Mouse (Mus musculus): Measurements from ENCODE around the gene Nmur1.
"Not testable (repeated sequence)": the region's sequence is repeated elsewhere in the genome, so short reads cannot be mapped to it uniquely, and the experiment has no call there.

Nmur1 gene

DNA sequence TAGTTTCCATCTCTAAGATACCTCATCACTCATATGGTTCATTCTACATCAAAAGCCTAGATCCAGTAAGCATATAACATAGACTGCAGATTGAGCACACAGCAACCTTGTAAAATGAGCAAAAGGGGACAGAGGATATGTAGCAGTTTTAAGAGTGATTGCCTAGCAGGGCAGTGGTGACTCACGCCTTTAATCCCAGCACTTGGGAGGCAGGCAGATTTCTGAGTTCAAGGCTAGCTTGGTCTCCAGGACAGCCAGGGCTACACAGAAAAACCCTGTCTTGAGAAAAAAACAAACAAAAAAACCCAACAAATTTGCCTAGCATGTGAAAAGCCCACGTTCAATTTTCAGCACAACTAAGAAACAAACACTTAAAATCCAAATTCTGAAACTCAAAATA is 71.8 kb downstream of the Nmur1 start:
- no peak for DNase-seq

DNA sequence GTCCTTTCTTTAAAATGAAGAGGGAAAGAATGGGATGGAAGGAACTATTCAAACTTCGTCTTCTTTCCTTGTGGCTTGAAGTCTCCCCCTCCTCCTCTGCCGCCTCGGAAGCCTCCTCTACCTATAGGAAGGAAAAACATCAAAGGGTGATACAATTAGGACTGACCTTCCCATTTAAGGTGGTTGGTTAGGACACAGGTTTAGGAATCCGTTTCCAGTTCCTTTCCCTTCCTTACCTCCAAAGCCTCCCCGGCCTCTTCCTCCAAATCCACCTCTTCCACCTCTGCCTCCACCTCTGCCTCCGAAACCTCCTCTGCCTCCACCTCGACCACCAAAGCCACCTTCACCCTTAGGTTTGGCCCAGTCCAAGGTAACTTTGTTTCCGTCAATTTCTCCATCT is 75.5 kb downstream of the Nmur1 start:
- DNase-seq, result no peak

DNA sequence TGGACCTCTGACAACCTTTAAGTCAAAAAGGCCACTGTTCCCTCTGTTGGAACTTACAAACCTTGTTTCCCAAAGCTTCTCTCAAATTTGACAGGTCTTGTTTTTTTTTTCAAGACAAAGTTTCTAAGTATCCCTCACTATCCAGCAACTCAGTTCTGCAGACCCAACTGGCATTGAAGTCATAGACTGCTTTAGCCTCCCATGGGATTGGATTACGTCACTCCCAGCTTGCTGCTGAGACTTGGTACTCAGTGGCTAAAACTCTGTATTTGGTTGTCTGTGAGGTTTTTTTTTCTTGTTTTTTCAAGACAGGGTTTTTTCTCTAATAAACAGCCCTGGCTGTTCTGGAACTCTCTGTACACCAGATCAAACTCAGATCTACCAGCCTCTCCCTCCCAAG is 76.3 kb downstream of the Nmur1 start:
- DNase-seq, result no peak

DNA sequence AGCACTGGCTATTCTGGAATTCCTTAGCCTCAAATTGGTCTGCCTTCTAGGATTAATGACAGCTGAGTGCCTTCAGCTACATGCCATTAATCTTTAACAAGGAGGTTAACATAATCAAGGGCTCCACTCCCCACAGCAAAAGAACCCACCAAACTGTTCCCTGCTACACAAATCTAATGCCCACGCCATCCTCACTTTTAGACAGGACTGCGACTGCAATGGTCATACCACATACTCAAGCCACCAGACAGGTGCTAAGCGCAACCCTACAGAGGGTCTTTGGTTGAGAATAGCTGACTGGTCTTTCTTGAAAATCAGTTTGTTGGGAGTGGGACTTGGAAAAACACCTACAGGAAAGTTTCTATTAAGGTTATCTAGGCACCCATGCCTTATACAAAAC is 76.8 kb downstream of the Nmur1 start:
- DNase-seq, result no peak

DNA sequence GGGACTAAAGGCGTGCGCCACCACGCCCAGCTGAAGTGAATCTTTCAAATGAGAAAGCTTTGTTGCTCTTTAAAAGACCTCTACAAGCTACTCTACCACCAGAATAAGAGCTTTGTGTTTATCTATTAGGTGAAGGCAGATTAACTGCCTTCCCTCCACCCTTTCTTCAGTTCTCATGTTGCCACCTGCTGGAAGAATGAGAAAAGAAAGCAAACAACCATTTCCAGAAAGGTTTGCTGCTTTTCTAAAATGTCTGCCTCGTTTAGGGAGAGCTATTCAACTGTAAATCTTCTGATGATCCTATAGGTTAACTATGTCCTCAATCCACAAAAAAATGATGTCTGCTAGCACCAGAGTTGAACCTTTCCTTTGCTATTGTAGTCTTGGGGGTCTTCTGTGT is 77.2 kb downstream of the Nmur1 start:
- DNase-seq, result no peak

DNA sequence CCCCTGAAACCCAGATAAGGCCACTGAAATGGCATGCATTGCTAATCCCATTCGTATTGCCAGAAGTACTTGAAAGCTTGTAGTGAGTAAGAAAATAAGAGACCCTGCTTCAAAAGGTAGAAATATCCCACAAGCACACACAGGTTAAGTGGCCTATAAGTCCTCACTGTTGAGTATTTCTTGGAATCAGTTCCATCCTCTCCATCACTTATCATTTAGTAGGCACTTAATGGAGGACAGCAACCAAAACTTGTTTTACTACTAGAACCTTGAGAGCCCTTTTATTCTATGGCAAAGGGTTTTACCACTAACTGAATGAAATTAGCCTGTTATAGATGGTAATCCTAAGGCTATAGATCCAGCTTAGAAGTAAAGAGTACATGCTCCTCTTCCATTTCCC is 77.9 kb downstream of the Nmur1 start:
- no peak for DNase-seq

DNA sequence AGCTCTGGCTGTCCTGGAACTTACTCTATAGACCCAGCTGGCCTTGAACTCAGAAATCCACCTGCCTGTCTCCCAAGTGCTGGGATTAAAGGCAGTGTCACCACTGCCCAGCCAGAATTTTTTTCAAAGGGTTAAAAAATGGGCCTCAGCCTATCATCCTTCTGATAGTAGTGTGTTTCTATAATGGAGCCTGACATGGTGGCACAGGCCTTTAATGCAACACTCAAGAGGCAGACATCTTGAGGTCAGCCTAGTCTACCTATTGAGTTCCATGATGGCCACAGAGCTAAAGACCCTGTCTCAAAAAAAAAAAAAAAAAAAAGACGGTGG is 78.3 kb downstream of the Nmur1 start:
- DNase-seq, result no peak

DNA sequence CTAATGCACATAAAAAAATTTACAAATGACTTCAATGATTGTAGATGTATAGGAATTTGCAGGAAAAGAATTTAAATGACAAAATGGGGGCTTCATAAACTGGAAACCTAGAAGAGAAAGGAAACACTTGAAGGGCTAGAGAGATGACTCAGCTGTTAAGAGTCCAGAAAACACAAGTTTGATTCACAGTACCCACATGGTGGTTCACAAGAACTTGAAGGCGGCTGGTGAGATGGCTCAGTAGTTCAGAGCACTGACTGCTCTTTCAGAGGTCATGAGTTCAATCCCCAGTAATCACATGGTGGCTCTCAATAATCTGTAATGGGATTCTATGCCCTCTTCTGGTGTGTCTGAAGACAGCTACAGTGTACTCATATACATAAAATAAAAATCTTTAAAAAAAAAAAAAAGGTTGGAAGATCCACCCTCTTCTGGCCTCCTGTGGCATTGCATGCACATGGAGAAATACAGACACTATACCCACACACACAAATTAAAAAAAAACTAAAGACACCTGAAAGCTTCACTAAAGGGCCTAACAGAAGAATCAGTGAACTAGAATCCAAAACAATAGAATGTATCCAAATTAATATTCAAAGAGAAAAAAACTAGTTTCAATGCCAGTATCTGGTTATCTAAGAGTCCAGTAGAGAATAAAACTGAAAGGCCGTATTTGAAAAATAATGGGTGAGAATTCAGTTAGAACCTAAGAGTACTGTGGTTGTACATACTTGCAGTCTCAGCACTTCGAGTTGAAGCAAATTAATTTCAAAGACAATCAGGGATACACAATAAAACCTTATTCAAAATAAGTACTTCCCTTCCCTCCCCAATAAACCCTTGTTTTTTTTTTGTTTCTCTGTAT is 78.9 kb downstream of the Nmur1 start:
- no peak for DNase-seq

DNA sequence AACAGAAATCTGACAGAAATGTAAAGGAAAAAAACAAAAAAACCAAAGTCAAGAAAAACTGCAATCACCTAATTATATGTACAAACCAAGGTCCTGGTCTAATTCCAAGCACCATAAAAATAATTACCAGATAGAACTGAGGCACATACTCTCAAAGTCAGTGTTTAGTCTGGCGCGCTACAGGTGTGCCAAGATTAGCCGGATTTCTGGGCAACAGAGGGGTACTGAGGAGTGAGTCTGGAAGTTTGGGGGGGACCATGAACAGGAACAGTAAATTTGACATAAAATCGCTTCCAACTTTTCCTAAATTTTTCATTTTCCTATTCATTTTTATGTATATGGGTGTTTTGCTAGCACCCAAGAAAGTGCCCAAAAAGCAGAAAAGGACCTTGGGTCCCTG is 80.1 kb downstream of the Nmur1 start:
- no peak for DNase-seq

DNA sequence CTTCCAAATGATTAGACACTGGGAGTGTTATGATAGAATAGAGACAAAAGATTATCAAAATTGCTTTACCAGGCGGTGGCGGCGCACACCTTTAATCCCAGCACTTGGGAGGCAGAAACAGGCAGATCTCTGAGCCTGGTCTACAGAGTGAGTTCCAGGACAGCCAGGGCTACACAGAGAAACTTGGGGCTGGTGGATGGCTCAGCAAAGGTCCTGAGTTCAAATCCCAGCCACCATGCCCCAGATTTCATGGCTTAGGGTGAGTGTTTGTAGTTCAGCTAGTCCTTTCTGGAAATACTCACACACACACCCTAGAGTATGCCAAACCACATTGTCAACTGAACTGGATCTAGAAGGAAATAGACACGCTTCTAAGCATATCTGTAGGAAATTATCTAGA is 81.0 kb downstream of the Nmur1 start:
- DNase-seq, result no peak

DNA sequence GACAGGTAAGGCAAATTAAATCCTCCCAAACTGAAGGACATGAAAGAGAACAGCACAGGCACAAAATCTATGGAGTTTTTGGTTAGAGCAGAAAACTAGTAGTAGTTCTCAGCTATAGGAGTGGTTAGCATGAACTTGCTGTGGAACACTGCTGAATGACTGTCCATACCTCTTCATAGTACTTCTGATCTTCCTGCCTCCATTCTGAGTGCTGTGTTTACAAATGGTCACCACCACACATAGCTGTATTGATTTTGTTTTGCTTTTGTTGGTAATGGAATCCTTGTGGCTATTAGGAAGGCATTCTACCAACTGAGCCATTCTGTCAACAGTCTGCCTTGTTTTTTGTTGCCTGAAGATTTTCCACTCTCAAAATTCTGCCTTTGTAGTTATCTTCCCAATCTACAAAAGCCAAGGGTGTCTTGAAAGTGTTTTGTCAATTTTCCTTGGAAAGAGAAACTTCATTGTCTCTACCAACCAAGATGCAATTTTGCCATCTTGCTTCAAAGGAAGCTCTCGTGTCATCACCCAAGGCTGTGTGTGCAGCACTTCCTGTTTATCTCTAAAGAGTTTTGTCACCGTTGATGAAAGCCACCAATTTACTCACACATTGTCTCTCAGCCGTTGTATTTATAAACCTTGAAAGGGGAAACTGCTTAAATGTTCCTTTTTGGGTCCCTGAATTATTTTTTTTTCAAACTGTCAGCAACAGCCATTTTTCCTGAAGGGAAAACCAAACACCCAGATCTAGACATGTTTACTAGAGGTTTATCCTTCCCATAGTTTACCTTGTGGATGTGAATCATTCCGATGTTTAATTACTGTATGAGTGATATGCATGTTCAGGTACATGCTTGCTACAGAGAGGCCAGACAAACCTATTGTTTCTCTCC is 81.8 kb downstream of the Nmur1 start:
- no peak for DNase-seq

DNA sequence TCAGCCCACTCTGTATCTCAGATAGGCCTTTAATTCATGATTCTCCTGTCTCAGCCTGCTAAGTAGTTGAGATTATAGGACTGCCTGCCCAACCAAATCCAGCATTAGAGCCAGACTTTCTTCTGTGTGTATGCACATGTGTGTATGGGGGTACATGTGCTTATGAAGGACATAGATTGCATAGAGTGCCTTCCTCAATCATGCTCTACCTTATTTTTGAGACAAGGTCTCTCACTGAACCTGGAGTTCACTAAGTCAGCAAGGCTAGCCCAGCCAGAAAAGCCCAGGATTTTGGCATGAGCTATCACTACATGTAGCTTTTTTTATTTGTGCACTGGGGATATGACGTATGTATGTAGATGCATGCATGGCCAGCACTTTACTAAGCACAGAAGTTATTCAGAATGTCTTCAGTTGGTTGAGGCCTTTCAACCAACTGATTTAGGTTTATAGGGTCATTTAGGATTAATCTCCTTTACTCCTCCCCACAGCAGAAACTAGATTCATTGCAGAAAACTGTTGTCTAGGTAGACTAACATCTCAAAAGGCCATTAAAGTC is 82.9 kb downstream of the Nmur1 start:
- DNase-seq, result no peak

DNA sequence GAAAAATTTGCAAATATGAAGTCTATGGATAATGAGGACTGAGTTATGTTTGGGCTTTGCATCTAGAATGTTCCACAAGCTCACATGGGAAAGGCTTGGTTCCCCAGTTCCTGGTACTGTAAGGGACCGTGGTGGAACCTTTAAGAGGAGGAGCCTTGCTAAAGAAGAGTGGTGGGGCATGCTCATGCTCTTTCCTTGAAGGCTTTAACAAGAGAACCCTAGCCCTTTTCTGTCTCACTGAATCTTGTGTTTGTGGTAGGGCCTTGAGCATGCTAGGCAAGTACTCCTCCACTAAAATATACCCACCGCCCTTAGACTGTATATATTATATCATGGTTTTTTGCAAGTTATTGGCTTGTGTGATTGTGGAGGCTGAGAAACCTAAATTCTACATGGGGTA is 83.7 kb downstream of the Nmur1 start:
- DNase-seq, result no peak

DNA sequence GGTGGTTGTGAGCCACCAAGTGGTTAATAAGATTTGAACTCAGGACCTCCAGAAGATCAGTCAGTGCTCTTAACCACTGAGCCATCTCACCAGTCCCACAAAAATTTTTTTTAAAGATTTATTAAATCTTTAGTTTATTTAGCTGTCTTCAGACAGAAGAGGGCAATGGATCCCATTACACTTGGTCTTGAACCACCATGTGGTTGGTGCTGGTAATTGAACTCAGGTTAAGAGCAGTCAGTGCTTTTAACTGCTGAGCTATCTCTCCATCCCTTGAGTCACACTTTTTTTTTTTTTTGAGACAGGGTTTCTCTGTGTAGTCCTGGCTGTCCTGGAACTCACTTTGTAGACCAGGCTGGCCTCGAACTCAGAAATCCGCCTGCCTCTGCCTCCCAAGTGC is 84.9 kb downstream of the Nmur1 start:
- not testable (repeated sequence) for DNase-seq

DNA sequence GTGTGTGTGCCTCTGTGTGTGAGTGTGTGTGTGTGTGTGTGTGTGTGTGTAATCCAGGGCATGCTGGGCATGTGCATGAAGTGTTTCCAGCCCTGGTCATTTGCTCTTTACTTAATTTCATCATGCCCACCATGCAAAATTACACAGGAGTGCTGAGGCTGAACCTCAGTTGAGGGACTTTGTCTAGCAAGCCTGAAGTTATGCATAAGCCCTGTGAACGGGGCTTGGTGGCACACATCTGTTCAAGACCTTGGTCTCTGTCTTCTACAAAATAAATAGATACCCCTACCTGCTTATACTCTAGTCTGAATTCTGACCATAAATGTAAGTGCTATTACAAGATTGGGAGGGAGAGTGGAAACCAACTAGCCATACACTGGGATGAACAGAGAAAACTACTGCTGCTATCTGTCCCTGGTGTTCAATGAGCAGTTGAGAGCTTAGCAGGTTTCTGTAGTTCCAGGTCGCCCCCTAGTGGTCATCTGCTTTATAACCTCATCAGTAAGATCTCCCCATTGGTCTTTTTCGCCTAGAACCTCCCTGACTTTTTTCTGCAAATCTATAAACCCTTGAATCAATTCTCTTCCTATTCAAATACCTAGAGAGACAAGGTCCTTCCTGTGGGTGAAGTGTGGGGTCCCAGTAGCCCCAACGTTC is 86.7 kb downstream of the Nmur1 start:
- peak; percentile 88 for DNase-seq

DNA sequence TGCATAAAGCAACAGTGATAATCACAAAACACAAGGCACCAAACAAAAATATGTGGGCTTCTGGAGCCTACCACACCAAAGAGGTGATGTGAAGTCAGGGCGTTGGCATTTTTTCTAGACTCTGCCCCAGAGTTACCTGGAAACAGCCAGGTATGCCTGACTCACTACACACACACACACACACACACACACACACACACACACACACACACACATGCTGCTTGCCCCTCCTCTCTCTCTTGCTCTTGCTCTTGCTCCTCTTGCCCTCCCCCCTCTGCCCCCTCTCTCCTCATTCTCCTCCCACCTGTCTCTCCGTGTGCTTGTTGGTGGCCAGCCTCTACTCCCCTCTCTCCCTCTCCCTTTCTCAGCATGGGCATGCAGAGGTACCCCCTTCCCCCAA is 89.7 kb downstream of the Nmur1 start:
- no peak for DNase-seq
